Mouse (Mus musculus) forebrain, embryonic 16.5 days (tissue): ENCODE results near the gene Sppl2b. TPM values are rescaled to one million over a fixed set of nuclear protein-coding genes. Genes with fewer than 3 reads are reported as not detected.
A peak's percentile ranks its signal among the peaks of the same experiment; 100 is the strongest.

ENCODE experiments used
- ATAC-seq: fragments of 200-750 bp; cut with Nextera tagmentation; 2 replicates; pipeline ENCODE4 v1.8.0; 2017; ENCODE audit warnings: mild to moderate bottlenecking, moderate library complexity
- H3K27ac ChIP-seq: fragments of 300-500 bp; sonication (generic); 2 replicates; pipeline ENCODE4 v1.5.1; 2014; ENCODE audit warnings: low read length, control low read depth
- H3K27me3 ChIP-seq: fragments of 300-500 bp; sonication (generic); replicated peaks from 2 replicates; pipeline ENCODE4 v1.6.1; 2014; ENCODE audit warnings: low read length; ENCODE audit not compliant: control insufficient read depth, insufficient read depth
- H3K36me3 ChIP-seq: fragments of 300-500 bp; sonication (generic); 2 replicates; pipeline ENCODE4 v1.6.1; 2014; ENCODE audit not compliant: control insufficient read depth, insufficient read depth
- H3K4me1 ChIP-seq: fragments of 300-500 bp; sonication (generic); replicated peaks from 2 replicates; pipeline ENCODE4 v1.6.1; 2014; ENCODE audit warnings: low read length; ENCODE audit not compliant: control insufficient read depth, insufficient read depth
- H3K4me2 ChIP-seq: fragments of 300-500 bp; sonication (generic); 2 replicates; pipeline ENCODE4 v1.6.1; 2014; ENCODE audit warnings: mild to moderate bottlenecking, low read length, control low read depth
- H3K4me3 ChIP-seq: fragments of 300-500 bp; sonication (generic); replicated peaks from 2 replicates; pipeline ENCODE4 v1.5.1; 2014; ENCODE audit warnings: mild to moderate bottlenecking, low read length, control low read depth
- H3K9ac ChIP-seq: fragments of 300-500 bp; sonication (generic); replicated peaks from 2 replicates; pipeline ENCODE4 v1.6.1; 2014; ENCODE audit warnings: low read depth, low read length, control low read depth
- H3K9me3 ChIP-seq: fragments of 300-500 bp; sonication (generic); 2 replicates; pipeline ENCODE4 v1.6.1; 2016; ENCODE audit warnings: low read length; ENCODE audit not compliant: control insufficient read depth
- WGBS: fragments of 180-500 bp; shearing (Covaris S2); extraction: QIAGEN DNeasy Blood & Tissue Kit; methylation state at CpG from one replicate; pipeline ENCODE4 v1.1.7; 2014; 5-methylcytosine and 5-hydroxymethylcytosine counted together
- polyA plus RNA-seq: library from polyadenylated mRNA; unstranded; fragments of >200 nt; fragmentation: Nextera tagmentation; extraction: Ambion mirVana; gene quantifications from 2 replicates; pipeline ENCODE4 v1.2.1, GENCODE M21; 2015

Gene Sppl2b
- polyA plus RNA-seq, 1 experiment from 2014 or later, result 78.6 TPM

DNA sequence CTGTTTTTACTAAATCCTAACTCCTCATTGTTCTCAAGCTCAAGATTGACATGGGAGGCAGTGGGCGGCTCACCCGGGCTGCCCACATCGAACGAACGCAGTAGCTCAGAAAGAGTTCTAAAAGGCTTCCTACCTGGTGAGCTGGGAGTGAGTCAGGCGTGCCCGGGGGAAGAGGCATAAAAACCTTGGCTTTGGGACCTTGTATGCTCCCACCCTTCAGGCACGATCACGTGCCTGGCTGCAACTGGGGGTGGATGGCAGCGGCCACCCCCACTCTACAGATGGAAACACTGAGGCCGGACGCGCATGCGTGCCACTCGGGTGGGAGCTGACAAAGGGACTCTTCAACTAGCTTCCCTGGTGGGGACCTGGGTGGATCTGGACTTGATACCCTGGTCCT lies 12.7 kb upstream of the Sppl2b start:
- Histone ChIP-seq H3K4me1 (peaks cover 16% of the 10 kb centered on the region), H3K4me2 (no peak overlapping the region), H3K9ac (no peak overlapping the region), H3K9me3 (no peaks in the 10 kb centered on the region), H3K4me3 (no peak overlapping the region), H3K27ac (no peak overlapping the region), H3K36me3 (no peaks in the 10 kb centered on the region), H3K27me3 (peaks cover 26% of the 10 kb centered on the region)
- no peak for ATAC-seq
- 83% methylated on average over 15 of the region's 15 CpGs for WGBS

DNA sequence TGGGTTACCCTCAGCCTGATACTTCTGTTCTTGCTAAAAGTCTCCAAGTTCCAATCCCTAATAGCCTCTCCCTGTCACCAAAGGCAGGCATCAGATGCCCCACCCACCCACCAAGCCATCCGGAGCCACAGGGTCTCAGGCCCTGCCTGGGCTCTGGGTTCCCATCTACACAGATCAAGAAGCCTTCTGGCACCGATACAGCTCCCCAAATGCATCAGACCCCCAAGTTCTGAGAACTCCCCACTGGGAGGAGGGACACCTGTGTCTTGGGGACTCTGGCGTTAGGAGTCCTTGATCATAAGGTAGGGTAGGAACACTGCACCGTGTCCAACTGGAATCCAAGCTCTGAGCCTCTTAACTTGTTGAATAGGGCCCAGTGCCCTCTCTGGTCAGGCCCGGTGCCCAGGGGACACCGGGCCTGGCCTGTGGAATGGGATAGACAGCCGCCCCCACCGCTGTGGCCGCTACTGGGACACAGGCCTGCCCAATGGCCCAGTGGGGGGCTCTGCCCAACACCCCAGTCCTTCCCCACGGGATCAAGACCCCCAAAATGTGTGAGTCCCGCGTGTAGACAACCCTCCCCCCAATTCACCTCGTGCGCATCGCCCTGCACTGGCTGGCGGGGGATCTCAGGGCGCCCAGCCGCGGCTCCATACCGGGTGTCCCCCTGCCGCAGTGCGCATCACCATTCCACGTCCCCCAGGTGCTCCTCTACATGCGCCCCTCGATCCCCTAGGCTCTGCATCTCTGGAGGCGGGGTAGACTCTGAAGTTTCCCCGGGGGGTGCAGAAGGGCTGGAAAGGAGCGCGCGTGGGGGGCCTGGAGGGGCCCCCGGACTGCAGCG lies 11.8 kb upstream of the Sppl2b start:
- H3K4me2 ChIP-seq, result peak overlapping the region; percentile 79
- peak overlapping the region; percentile 59 for H3K4me3 ChIP-seq
- no peaks in the 10 kb centered on the region for H3K36me3 ChIP-seq
- no peaks in the 10 kb centered on the region for H3K9me3 ChIP-seq
- peak overlapping the region; percentile 71 for H3K9ac ChIP-seq
- H3K27ac ChIP-seq, result no peak overlapping the region
- 10% methylated on average over 29 of the region's 32 CpGs for WGBS
- ATAC-seq, result peak; percentile 49
- H3K27me3 ChIP-seq, result peaks cover 26% of the 10 kb centered on the region
- peaks cover 16% of the 10 kb centered on the region for H3K4me1 ChIP-seq

DNA sequence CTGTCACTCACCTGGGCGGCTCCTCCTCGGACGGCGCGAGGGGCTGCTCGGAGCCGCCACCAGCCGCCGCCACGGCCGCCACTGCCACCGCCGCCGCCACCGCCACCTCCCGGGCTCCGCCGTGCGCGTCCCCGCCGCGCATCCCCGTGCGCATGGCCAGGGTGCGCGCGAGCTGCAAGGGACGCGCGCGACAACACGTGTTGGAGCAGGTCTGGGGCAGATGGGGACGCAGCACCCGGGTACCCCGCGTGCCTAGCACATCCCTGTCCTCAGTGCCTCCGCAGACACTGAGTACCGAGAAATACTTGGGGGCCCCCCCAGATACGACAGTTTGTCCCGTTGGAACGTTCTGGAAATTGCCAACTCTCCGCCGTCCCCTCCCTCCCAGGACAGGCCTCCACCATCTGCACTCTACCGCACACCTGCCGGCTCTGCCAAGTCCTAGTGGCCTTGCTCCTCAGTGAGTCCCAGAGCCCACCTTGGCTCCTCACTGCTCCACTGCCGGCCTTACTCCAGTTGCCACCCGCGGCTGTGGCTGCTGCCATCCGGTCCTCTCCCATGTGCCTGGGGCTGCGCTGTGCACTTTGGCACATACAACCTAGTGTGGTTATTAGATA lies 11.0 kb upstream of the Sppl2b start, which contains the start of gene Lingo3:
Gene Lingo3 (minus strand): TSS at position 109 of the 617 bp plus-strand sequence.
- WGBS, result 3% methylated on average over 51 of the region's 51 CpGs
- Histone ChIP-seq H3K27me3 (peaks cover 26% of the 10 kb centered on the region), H3K4me2 (peak within 1 kb of the TSS; percentile 79), H3K9me3 (no peaks in the 10 kb centered on the region), H3K4me1 (peaks cover 16% of the 10 kb centered on the region), H3K36me3 (no peaks in the 10 kb centered on the region), H3K4me3 (peak within 1 kb of the TSS; percentile 59), H3K27ac (no peak within 1 kb of the TSS), H3K9ac (peak within 1 kb of the TSS; percentile 71)
- peak; percentile 51 for ATAC-seq

DNA sequence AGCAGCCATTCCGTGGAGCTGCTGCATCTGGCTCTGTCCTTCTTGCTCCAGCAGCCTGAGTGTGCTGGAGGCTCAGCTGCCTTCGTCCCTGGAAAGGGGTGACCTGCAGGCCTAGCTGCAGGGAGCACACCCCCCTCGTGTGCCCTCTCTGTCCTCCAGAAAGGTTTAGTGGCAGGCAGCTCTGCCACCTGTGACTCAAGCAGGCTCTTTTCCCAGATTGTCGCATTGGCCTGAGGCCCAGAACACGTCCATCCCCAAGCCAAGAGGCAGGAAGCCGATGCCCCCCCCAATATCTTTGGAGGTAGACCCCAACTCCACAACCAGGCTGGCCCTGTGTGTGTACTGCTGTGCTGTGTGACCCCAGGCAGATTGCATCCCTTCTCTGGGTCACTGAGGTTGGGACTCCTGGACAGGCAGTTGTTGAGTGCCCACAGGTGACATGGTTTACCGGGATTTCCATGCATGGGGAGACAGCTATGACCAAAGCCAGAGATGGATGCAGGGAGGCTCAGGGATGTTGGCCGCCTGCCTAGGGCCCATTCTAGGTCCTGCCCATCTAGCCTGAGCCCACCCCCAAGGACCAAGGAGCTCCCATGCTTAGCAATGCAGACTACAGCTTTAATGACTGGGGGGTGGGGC lies 9.9 kb upstream of the Sppl2b start:
- H3K4me1 ChIP-seq, result peaks cover 16% of the 10 kb centered on the region
- no peak overlapping the region for H3K9ac ChIP-seq
- H3K27me3 ChIP-seq, result peaks cover 26% of the 10 kb centered on the region
- WGBS, result 54% methylated on average over 8 of the region's 8 CpGs
- ATAC-seq, result no peak
- H3K4me3 ChIP-seq, result no peak overlapping the region
- no peaks in the 10 kb centered on the region for H3K36me3 ChIP-seq
- no peak overlapping the region for H3K27ac ChIP-seq
- no peak overlapping the region for H3K4me2 ChIP-seq
- no peaks in the 10 kb centered on the region for H3K9me3 ChIP-seq

DNA sequence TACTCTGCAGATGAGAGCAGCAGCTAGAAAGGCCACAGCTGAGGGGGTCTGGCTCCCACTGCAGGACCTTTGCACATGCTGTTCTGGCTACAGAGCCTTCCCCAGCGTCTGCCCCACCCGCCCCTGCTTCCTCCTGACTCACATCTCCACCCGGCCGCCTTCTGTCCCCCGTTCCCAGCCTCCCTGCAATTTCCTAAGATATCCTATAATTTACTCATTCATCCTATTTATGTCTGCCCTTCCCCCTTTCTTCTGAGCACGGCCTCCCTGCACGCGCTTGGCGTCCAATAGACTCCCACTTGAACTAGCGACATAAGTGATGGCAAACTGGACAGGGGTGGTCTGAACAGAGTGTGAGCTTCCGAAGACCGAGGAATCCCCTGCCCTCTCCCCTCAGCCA lies 9.3 kb upstream of the Sppl2b start:
- H3K27me3 ChIP-seq, result peaks cover 26% of the 10 kb centered on the region
- no peak overlapping the region for H3K9ac ChIP-seq
- 81% methylated on average over 12 of the region's 12 CpGs for WGBS
- no peak overlapping the region for H3K4me3 ChIP-seq
- H3K27ac ChIP-seq, result no peak overlapping the region
- no peak overlapping the region for H3K4me2 ChIP-seq
- no peak for ATAC-seq
- peaks cover 16% of the 10 kb centered on the region for H3K4me1 ChIP-seq
- no peaks in the 10 kb centered on the region for H3K36me3 ChIP-seq
- no peaks in the 10 kb centered on the region for H3K9me3 ChIP-seq

DNA sequence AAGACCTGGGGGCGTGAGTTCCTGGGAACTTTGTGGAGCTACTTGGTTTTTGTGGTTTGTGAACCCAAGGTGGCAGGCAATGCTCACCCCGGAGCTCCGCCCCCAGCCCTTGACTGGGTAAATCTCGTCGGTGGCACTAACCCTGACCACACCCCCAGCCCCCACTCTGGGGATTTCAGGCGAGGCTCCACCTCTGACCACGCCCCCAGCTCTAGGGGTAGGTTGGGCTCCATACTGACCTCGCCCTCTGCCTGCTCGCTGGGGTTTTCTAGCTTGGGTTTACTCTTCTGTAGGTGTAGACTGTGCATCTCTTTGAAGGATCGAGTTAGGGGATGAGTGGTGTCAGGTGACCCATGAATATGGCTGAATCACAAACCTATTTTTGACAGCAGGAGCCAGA lies 6.5 kb upstream of the Sppl2b start:
- peaks cover 16% of the 10 kb centered on the region for H3K36me3 ChIP-seq
- peaks cover 18% of the 10 kb centered on the region for H3K27me3 ChIP-seq
- WGBS, result 12% methylated on average over 10 of the region's 10 CpGs
- no peak for ATAC-seq
- no peak overlapping the region for H3K4me2 ChIP-seq
- peaks cover 11% of the 10 kb centered on the region for H3K4me1 ChIP-seq
- H3K9ac ChIP-seq, result no peak overlapping the region
- H3K4me3 ChIP-seq, result no peak overlapping the region
- no peak overlapping the region for H3K27ac ChIP-seq
- no peaks in the 10 kb centered on the region for H3K9me3 ChIP-seq

DNA sequence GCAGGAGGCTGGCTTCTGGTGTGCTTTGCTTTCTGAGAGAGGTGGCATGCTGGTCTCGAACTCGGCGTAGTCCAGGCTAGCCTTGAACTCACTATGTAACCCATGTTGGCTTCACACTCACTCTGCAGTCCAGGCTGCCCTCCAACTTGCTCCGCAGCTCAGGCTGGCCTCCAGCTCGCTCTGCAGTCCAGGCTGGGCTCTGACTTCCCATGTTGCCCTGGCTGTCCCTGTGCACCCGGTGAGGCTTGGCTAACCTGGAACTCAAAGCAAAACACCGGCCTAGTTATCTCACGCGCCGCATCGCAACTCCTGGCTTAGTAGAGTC lies 636 bp downstream of the Sppl2b start:
- 25% methylated on average over 11 of the region's 11 CpGs for WGBS
- Histone ChIP-seq H3K4me3 (peak overlapping the region; percentile 69), H3K27ac (no peak overlapping the region), H3K27me3 (no peaks in the 10 kb centered on the region), H3K4me2 (peak overlapping the region; percentile 99), H3K9me3 (no peaks in the 10 kb centered on the region), H3K36me3 (peaks cover 16% of the 10 kb centered on the region), H3K4me1 (peaks cover 30% of the 10 kb centered on the region), H3K9ac (peak overlapping the region; percentile 84)
- ATAC-seq, result no peak

DNA sequence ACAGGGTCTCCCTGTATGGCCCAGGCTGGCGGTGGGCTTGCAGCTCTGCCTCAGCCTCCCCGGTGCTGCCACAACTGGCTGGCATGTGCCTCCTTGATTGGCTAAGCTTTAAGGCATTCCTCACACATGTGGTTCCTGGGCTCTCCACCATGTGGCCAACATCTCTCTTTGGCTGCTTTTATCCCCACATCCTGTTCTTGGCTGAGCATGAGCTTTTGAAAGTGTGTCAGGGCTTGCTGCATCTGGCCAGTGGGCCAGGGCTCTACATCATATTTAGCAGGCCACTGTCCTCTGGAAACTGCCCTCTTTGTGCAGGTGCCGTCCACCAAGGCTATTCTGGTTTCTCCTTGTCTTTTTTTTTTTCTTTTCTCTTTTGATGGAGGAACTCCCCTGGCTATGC lies 1.2 kb downstream of the Sppl2b start:
- Histone ChIP-seq H3K9ac (no peak overlapping the region), H3K4me3 (peak overlapping the region; percentile 69; the same call in 1 of the 2 replicates), H3K36me3 (peaks cover 13% of the 10 kb centered on the region), H3K9me3 (no peaks in the 10 kb centered on the region), H3K4me2 (peak overlapping the region; percentile 99), H3K27ac (no peak overlapping the region), H3K27me3 (no peaks in the 10 kb centered on the region), H3K4me1 (peaks cover 30% of the 10 kb centered on the region)
- no peak for ATAC-seq
- 64% methylated on average over 3 of the region's 3 CpGs for WGBS

DNA sequence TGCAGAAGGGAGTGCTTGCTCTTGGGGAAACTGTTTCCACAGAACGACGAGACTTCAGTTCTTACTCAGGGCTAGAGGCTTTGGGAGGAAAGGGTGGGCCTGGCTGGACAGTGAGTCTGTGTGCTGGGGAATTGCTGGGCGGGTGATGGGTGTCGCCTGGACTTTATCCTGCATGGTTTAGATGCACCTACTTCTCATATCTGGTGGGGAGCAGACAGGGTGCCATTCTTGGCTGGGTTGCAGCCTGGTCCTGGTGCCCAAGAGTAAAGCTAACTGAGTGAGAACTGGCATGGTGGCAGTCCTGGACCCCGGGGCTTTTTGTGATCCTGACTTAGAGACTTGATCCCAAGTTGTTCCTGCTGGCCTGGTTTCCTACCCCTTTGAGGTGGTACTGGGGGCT lies 1.8 kb downstream of the Sppl2b start:
- Histone ChIP-seq H3K9ac (no peak overlapping the region), H3K36me3 (peaks cover 10% of the 10 kb centered on the region), H3K4me3 (no peak overlapping the region), H3K27ac (no peak overlapping the region), H3K9me3 (no peaks in the 10 kb centered on the region), H3K4me1 (peaks cover 30% of the 10 kb centered on the region), H3K27me3 (no peaks in the 10 kb centered on the region), H3K4me2 (no peak overlapping the region)
- WGBS, result 88% methylated on average over 5 of the region's 5 CpGs
- ATAC-seq, result no peak
